Mouse (Mus musculus): ENCODE measurements around the gene Uba52. TPM values are rescaled to one million over a fixed set of nuclear protein-coding genes. Genes with fewer than 3 reads are reported as not detected.
"Not testable (repeated sequence)": the region's sequence is repeated elsewhere in the genome, so short reads cannot be mapped to it uniquely, and the experiment has no call there.

The Uba52 gene
- polyA plus RNA-seq, 1 experiment from 2014 or later: 930 TPM

DNA sequence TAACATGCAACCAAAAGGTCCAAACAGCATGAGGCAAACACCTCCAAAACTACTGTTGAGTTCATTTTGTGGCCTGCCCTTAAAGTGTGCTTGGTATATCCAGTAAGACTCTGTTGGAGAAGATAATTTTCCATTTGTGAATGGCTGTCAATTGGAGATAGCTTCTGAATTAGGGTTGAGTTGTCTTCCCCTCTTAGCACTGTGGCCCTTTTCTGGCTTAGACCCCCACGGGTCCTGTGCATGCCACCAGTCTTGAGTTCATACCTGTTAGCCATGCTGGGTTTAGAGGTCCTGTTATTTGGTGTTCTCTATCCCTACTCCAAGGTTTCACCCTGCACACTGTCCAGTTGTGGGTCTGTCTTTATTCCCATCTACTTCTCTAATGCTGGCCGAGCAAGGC, 1.2 kb upstream of the Uba52 start:
- no peak for ATAC-seq (ENCODE audit: insufficient read depth, low FRiP score)
- no peak overlapping the region for H3K4me3 ChIP-seq (replicated peaks; ENCODE audit: low read length)
- H3K27me3 ChIP-seq (ENCODE audit: control insufficient read depth, insufficient read depth, low read length): no peaks in the 10 kb centered on the region
- no peak overlapping the region for H3K9ac ChIP-seq (ENCODE audit: low read length)
- no peak overlapping the region for H3K27ac ChIP-seq (ENCODE audit: low read length)
- H3K4me1 ChIP-seq (ENCODE audit: control insufficient read depth, insufficient read depth, low read length): peaks cover 14% of the 10 kb centered on the region
- peaks cover 14% of the 10 kb centered on the region; the same call in 1 of the 2 replicates for H3K36me3 ChIP-seq (ENCODE audit: control insufficient read depth, insufficient read depth, low read length)
- 100% methylated on average over 2 of the region's 2 CpGs for WGBS
- no peak overlapping the region; the same call in 1 of the 2 replicates for H3K4me2 ChIP-seq (ENCODE audit: low read depth, low read length)
- H3K9me3 ChIP-seq (replicated peaks; ENCODE audit: control insufficient read depth, low read length): no peaks in the 10 kb centered on the region

DNA sequence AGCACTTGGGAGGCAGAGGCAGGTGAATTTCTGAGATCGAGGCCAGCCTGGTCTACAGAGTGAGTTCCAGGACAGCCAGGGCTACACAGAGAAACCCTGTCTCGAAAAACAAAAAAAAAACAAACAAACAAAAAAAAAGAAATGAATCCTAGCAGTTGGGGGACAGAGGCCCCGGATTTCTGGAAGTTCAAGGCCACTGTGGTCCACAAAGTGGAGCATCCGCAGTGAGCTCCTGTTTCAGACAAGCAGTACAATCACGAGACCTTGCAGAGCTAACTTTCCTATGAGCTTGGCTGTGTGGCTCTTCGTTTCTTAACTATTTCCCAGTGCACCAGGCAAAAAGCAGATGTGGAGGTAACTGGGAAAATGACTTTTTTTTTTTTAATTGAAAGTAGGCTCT, 573 bp upstream of the Uba52 start:
- peak overlapping the region; percentile 99; the same call in 1 of the 2 replicates for H3K27ac ChIP-seq (ENCODE audit: low read length)
- peak overlapping the region; percentile 39 for H3K4me2 ChIP-seq (ENCODE audit: low read depth, low read length)
- H3K9me3 ChIP-seq (replicated peaks; ENCODE audit: control insufficient read depth, low read length); ATAC-seq (ENCODE audit: insufficient read depth, low FRiP score); H3K27me3 ChIP-seq (ENCODE audit: control insufficient read depth, insufficient read depth, low read length): not testable (repeated sequence)
- H3K4me3 ChIP-seq (replicated peaks; ENCODE audit: low read length): peak overlapping the region; percentile 99
- H3K36me3 ChIP-seq (ENCODE audit: control insufficient read depth, insufficient read depth, low read length): peaks cover 14% of the 10 kb centered on the region; the same call in 1 of the 2 replicates
- WGBS: 77% methylated on average over 6 of the region's 6 CpGs
- H3K4me1 ChIP-seq (ENCODE audit: control insufficient read depth, insufficient read depth, low read length): peaks cover 14% of the 10 kb centered on the region
- H3K9ac ChIP-seq (ENCODE audit: low read length): peak overlapping the region; percentile 99

DNA sequence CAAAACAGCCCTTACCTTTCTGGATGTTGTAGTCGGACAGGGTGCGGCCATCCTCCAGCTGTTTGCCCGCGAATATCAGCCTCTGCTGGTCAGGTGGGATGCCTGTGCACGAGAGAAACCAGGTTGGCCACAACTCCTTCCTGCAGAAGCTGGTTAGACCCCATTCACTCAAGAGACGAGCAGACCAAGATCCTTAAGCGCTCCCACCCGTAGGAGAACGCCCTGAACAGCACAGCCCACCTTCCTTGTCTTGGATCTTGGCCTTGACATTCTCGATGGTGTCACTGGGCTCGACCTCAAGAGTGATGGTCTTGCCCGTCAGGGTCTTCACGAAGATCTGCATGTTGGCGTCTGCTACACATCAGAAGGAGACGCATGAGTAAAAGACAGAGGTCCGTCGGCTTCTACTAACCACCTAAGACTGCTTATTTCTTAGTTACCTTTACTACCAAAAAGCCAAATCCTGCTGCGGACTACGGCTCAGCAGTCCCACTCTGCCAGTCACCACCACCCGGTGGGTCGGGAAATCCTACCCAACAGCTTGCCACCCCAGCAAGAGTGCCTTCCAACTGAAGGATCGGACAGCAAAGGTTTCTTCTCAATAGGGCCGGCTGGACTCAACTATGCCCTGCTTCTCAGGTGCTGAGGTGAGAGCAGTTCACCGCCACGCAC, 1.2 kb downstream of the Uba52 start:
- Histone ChIP-seq H3K4me3 (replicated peaks; ENCODE audit: low read length) (peak overlapping the region; percentile 99), H3K9me3 (replicated peaks; ENCODE audit: control insufficient read depth, low read length) (no peaks in the 10 kb centered on the region), H3K4me2 (ENCODE audit: low read depth, low read length) (peak overlapping the region; percentile 98), H3K4me1 (ENCODE audit: control insufficient read depth, insufficient read depth, low read length) (peaks cover 31% of the 10 kb centered on the region), H3K27me3 (ENCODE audit: control insufficient read depth, insufficient read depth, low read length) (no peaks in the 10 kb centered on the region), H3K36me3 (ENCODE audit: control insufficient read depth, insufficient read depth, low read length) (peaks cover 14% of the 10 kb centered on the region; the same call in 1 of the 2 replicates), H3K27ac (ENCODE audit: low read length) (peak overlapping the region; percentile 86), H3K9ac (ENCODE audit: low read length) (peak overlapping the region; percentile 99)
- ATAC-seq (ENCODE audit: insufficient read depth, low FRiP score): no peak
- 6% methylated on average over 25 of the region's 25 CpGs for WGBS

DNA sequence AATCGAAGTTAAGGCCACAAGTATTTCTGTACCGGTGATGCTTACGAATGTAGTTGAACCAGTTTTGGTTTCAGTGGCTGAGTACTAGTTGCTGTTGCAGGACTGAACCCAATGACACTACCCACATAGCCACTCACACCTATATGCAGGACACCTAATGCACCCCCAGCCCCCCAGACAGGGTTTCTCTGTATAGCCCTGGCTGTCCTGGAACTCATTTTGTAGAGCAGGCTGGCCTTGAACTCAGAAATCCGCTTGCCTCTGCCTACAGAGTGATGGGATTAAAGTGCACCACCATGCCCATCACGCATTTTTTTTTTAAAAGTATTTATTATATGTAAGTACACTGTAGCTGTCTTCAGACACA, 3.6 kb downstream of the Uba52 start:
- peak overlapping the region; percentile 91; the same call in 1 of the 2 replicates for H3K4me2 ChIP-seq (ENCODE audit: low read depth, low read length)
- WGBS: 54% methylated on average over 5 of the region's 5 CpGs
- peak overlapping the region; percentile 82; the same call in 1 of the 2 replicates for H3K4me3 ChIP-seq (replicated peaks; ENCODE audit: low read length)
- H3K9me3 ChIP-seq (replicated peaks; ENCODE audit: control insufficient read depth, low read length): no peaks in the 10 kb centered on the region
- H3K36me3 ChIP-seq (ENCODE audit: control insufficient read depth, insufficient read depth, low read length): peaks cover 14% of the 10 kb centered on the region; the same call in 1 of the 2 replicates
- H3K9ac ChIP-seq (ENCODE audit: low read length): peak overlapping the region; percentile 14; the same call in 1 of the 2 replicates
- peaks cover 44% of the 10 kb centered on the region for H3K4me1 ChIP-seq (ENCODE audit: control insufficient read depth, insufficient read depth, low read length)
- H3K27ac ChIP-seq (ENCODE audit: low read length): peak overlapping the region; percentile 94
- no peak for ATAC-seq (ENCODE audit: insufficient read depth, low FRiP score)
- 0 out of 2 replicates have a peak, but pooled peaks cover 3% of the 10 kb centered on the region for H3K27me3 ChIP-seq (ENCODE audit: control insufficient read depth, insufficient read depth, low read length)

DNA sequence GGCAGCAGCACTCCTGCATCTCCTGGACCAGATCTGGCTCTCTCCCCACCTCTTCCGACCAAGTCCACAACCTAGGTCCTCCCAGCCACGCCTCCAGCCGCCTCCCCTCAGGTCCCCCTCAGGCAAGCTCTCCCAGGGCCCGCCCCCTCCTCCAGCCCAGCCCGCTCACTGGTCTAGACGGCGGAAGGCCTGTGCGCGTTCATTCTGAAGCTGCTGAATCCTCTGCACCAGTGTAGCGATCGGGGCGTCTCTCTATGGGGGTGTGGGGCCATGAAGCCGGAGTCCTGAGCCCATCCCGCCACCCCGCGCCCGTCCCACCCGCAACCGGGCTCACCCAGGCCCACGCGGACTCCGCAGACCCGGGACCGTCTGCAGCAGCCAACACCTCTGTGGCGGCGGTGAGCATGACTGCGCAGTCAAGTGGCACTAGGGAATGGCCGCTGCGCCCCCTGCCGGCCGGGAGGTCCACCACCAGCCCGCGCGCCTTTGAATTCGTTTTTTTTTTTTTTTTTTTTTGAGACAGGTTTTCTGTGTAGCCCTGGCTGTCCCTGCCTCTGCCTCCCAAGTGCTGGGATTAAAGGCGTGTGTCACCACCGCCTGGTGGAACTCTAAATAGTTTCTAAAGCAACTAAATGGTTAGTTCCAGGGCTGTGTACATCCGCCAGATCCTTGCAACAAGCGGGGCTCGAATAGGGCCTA, 4.1 kb downstream of the Uba52 start, which contains the start of gene Rex1bd:
Rex1bd (minus strand) TSS at position 425 of the 699 bp plus-strand sequence.
- peak within 1 kb of the TSS; percentile 95 for H3K9ac ChIP-seq (ENCODE audit: low read length)
- peak; percentile 87 for ATAC-seq (ENCODE audit: insufficient read depth, low FRiP score)
- WGBS: 3% methylated on average over 39 of the region's 40 CpGs
- H3K27ac ChIP-seq (ENCODE audit: low read length): peak within 1 kb of the TSS; percentile 94
- peaks cover 8% of the 10 kb centered on the region for H3K27me3 ChIP-seq (ENCODE audit: control insufficient read depth, insufficient read depth, low read length)
- peaks cover 45% of the 10 kb centered on the region for H3K4me1 ChIP-seq (ENCODE audit: control insufficient read depth, insufficient read depth, low read length)
- H3K9me3 ChIP-seq (replicated peaks; ENCODE audit: control insufficient read depth, low read length): no peaks in the 10 kb centered on the region
- H3K4me2 ChIP-seq (ENCODE audit: low read depth, low read length): peak within 1 kb of the TSS; percentile 91
- H3K4me3 ChIP-seq (replicated peaks; ENCODE audit: low read length): peak within 1 kb of the TSS; percentile 82
- peaks cover 14% of the 10 kb centered on the region; the same call in 1 of the 2 replicates for H3K36me3 ChIP-seq (ENCODE audit: control insufficient read depth, insufficient read depth, low read length)

DNA sequence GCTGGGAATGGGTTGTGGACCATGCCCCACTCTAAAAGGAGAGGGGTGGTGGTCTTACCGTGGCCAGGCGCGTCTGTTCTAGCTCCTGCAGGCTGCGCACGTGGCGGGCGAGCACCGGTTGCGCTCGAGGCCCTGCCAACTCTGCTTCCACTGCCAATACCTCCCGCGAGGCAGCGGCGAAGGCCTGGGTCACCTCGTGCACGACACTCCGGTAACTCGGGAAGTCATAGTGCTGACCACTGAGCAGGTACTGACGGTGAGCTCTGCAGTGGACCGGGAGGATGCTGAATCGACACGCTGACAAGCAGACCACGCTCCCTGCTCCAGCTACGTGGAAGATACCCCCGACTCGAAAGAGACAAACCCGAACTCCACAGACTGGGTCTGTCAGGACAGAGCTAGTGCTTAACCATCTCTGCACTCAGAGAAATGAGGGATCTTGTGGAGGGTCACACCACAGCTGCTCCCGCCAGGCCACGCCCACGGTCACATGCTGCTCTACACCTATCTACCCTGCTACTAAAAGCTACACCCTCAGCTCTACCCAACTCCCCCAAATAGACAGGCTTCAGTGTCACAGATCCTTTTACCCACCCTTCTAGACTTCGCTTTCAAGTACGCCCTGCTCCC, 4.8 kb downstream of the Uba52 start:
- Histone ChIP-seq H3K9me3 (replicated peaks; ENCODE audit: control insufficient read depth, low read length) (no peaks in the 10 kb centered on the region), H3K4me3 (replicated peaks; ENCODE audit: low read length) (peak overlapping the region; percentile 82), H3K4me1 (ENCODE audit: control insufficient read depth, insufficient read depth, low read length) (peaks cover 45% of the 10 kb centered on the region), H3K27ac (ENCODE audit: low read length) (peak overlapping the region; percentile 94; the same call in 1 of the 2 replicates), H3K4me2 (ENCODE audit: low read depth, low read length) (peak overlapping the region; percentile 91), H3K36me3 (ENCODE audit: control insufficient read depth, insufficient read depth, low read length) (peaks cover 14% of the 10 kb centered on the region; the same call in 1 of the 2 replicates), H3K27me3 (ENCODE audit: control insufficient read depth, insufficient read depth, low read length) (peaks cover 14% of the 10 kb centered on the region), H3K9ac (ENCODE audit: low read length) (peak overlapping the region; percentile 95)
- WGBS: 34% methylated on average over 32 of the region's 32 CpGs
- ATAC-seq (ENCODE audit: insufficient read depth, low FRiP score): peak; percentile 3; the same call in 1 of the 2 replicates

DNA sequence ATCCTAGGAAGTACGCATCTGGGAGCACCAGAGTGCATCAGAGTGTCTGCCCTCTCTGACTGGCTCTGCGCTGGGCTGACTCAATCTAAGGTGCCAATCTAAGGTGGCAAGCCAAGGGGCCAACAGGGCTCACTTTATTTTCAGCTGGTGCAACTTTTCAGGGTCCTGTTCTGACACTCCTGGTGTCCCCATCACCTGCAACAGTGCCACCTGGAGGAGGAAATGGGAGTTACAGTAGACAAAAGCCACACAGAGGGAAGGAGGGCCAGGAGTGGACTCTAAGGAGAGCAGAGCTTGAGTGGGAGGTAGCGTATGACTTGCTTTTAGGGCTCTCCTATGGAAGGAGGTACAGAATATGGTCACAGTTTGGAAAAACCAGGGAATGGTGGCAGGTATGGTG, 5.8 kb downstream of the Uba52 start:
- H3K36me3 ChIP-seq (ENCODE audit: control insufficient read depth, insufficient read depth, low read length): peaks cover 14% of the 10 kb centered on the region; the same call in 1 of the 2 replicates
- H3K27ac ChIP-seq (ENCODE audit: low read length): no peak overlapping the region
- no peaks in the 10 kb centered on the region for H3K9me3 ChIP-seq (replicated peaks; ENCODE audit: control insufficient read depth, low read length)
- peaks cover 45% of the 10 kb centered on the region for H3K4me1 ChIP-seq (ENCODE audit: control insufficient read depth, insufficient read depth, low read length)
- H3K4me2 ChIP-seq (ENCODE audit: low read depth, low read length): no peak overlapping the region
- 74% methylated on average over 3 of the region's 3 CpGs for WGBS
- peaks cover 18% of the 10 kb centered on the region for H3K27me3 ChIP-seq (ENCODE audit: control insufficient read depth, insufficient read depth, low read length)
- no peak overlapping the region for H3K4me3 ChIP-seq (replicated peaks; ENCODE audit: low read length)
- no peak for ATAC-seq (ENCODE audit: insufficient read depth, low FRiP score)
- H3K9ac ChIP-seq (ENCODE audit: low read length): no peak overlapping the region

DNA sequence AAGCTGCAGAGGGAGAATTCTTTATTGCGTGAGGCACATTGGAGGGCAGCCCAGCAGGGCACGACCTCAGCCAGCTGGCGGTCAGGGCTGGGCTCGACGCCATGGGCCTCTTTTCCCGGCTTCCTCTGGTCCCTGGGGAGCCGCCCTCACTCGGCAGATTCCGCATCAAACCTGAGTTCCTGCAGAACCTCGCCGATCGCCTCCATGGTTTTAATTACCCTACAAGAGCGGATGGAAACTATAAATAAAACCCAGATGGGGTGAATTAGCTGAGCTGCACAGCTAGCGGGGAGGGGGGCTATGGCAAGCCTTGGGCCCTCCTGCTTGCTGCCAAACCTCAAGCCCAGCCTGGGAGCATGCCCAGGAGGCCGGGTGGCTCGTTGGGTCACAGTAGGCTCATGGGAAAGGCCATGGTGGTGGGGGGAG, 6.3 kb downstream of the Uba52 start:
- Histone ChIP-seq H3K4me3 (replicated peaks; ENCODE audit: low read length) (no peak overlapping the region), H3K9me3 (replicated peaks; ENCODE audit: control insufficient read depth, low read length) (no peaks in the 10 kb centered on the region), H3K36me3 (ENCODE audit: control insufficient read depth, insufficient read depth, low read length) (peaks cover 14% of the 10 kb centered on the region; the same call in 1 of the 2 replicates), H3K9ac (ENCODE audit: low read length) (no peak overlapping the region), H3K4me2 (ENCODE audit: low read depth, low read length) (no peak overlapping the region), H3K27me3 (ENCODE audit: control insufficient read depth, insufficient read depth, low read length) (peaks cover 21% of the 10 kb centered on the region), H3K27ac (ENCODE audit: low read length) (no peak overlapping the region), H3K4me1 (ENCODE audit: control insufficient read depth, insufficient read depth, low read length) (peaks cover 45% of the 10 kb centered on the region)
- WGBS: 57% methylated on average over 16 of the region's 16 CpGs
- no peak for ATAC-seq (ENCODE audit: insufficient read depth, low FRiP score)
